Mouse (Mus musculus) forebrain, embryonic 10.5 days (tissue): ENCODE data around the gene Tigd3. TPM values are rescaled to one million over a fixed set of nuclear protein-coding genes. Genes with fewer than 3 reads are reported as not detected.

Experiments
- DNase-seq: peaks from one replicate; pipeline ENCODE4 v3.0.0-alpha.2; 2017; ENCODE audit warnings: low spot score; ENCODE audit errors: extremely low spot score
- H3K27ac ChIP-seq: fragments of 300-500 bp; sonication (generic); 2 replicates; pipeline ENCODE4 v1.5.1; 2016; ENCODE audit warnings: mild to moderate bottlenecking
- H3K27me3 ChIP-seq: fragments of 300-500 bp; sonication (generic); 2 replicates; pipeline ENCODE4 v1.6.1; 2016; ENCODE audit warnings: mild to moderate bottlenecking; ENCODE audit not compliant: poor library complexity, severe bottlenecking
- H3K36me3 ChIP-seq: fragments of 300-500 bp; sonication (generic); replicated peaks from 2 replicates; pipeline ENCODE4 v1.6.1; 2016; ENCODE audit warnings: mild to moderate bottlenecking, moderate library complexity
- H3K4me1 ChIP-seq: fragments of 300-500 bp; sonication (generic); 2 replicates; pipeline ENCODE4 v1.6.1; 2016
- H3K4me3 ChIP-seq: fragments of 300-500 bp; sonication (generic); 2 replicates; pipeline ENCODE4 v1.5.1; 2016; ENCODE audit warnings: mild to moderate bottlenecking, moderate library complexity
- H3K9me3 ChIP-seq: fragments of 300-500 bp; sonication (generic); 2 replicates; pipeline ENCODE4 v1.6.1; 2016; ENCODE audit warnings: mild to moderate bottlenecking, moderate library complexity
- WGBS: fragments of 180-500 bp; shearing (Covaris S2); methylation state at CpG from one replicate; pipeline ENCODE4 v1.1.7; 2016; 5-methylcytosine and 5-hydroxymethylcytosine counted together
- polyA plus RNA-seq: library from polyadenylated mRNA; unstranded; fragments of >200 nt; fragmentation: Nextera tagmentation; extraction: Ambion mirVana; gene quantifications from 2 replicates; pipeline ENCODE4 v1.2.1, GENCODE M21; 2016

Gene Tigd3
- polyA plus RNA-seq, 1 experiment from 2014 or later, result 9.0 TPM

- Histone ChIP-seq H3K4me1 (peaks cover 40% of the 10 kb centered on the region), H3K9me3 (no peaks in the 10 kb centered on the region), H3K27me3 (peaks cover 18% of the 10 kb centered on the region), H3K27ac (no peak overlapping the region), H3K36me3 (no peaks in the 10 kb centered on the region), H3K4me3 (no peak overlapping the region)
- no peak for DNase-seq
- WGBS, result 74% methylated on average over 3 of the region's 3 CpGs
Observed at GRCm38 (mm10) chr19:5928546-5928945, 34.6 kb upstream of the Tigd3 start.

- 82% methylated on average over 6 of the region's 6 CpGs for WGBS
- DNase-seq, result no peak
- H3K9me3 ChIP-seq, result no peaks in the 10 kb centered on the region
- H3K4me3 ChIP-seq, result no peak overlapping the region
- peaks cover 19% of the 10 kb centered on the region for H3K27me3 ChIP-seq
- H3K27ac ChIP-seq, result no peak overlapping the region
- no peaks in the 10 kb centered on the region for H3K36me3 ChIP-seq
- peaks cover 41% of the 10 kb centered on the region for H3K4me1 ChIP-seq
Observed at GRCm38 (mm10) chr19:5928104-5928503, 34.2 kb upstream of the Tigd3 start.

- DNase-seq, result no peak
- no peaks in the 10 kb centered on the region for H3K36me3 ChIP-seq
- H3K9me3 ChIP-seq, result no peaks in the 10 kb centered on the region
- no peak overlapping the region for H3K27ac ChIP-seq
- WGBS, result 79% methylated on average over 8 of the region's 8 CpGs
- no peak overlapping the region for H3K4me3 ChIP-seq
- H3K27me3 ChIP-seq, result peaks cover 24% of the 10 kb centered on the region
- peaks cover 41% of the 10 kb centered on the region for H3K4me1 ChIP-seq
Observed at GRCm38 (mm10) chr19:5927532-5927931, 33.6 kb upstream of the Tigd3 start.

GRCm38 (mm10) chr19:5927026-5927425 is 33.1 kb upstream of the Tigd3 start:
- no peak for DNase-seq
- H3K4me3 ChIP-seq, result no peak overlapping the region
- H3K27ac ChIP-seq, result no peak overlapping the region
- no peaks in the 10 kb centered on the region for H3K36me3 ChIP-seq
- H3K27me3 ChIP-seq, result peaks cover 26% of the 10 kb centered on the region
- H3K4me1 ChIP-seq, result peaks cover 46% of the 10 kb centered on the region
- WGBS, result 78% methylated on average over 11 of the region's 11 CpGs
- no peaks in the 10 kb centered on the region for H3K9me3 ChIP-seq

- peak overlapping the region; percentile 62 for H3K4me3 ChIP-seq
- peaks cover 56% of the 10 kb centered on the region for H3K4me1 ChIP-seq
- peaks cover 26% of the 10 kb centered on the region for H3K27me3 ChIP-seq
- H3K27ac ChIP-seq, result no peak overlapping the region
- H3K9me3 ChIP-seq, result no peaks in the 10 kb centered on the region
- no peaks in the 10 kb centered on the region for H3K36me3 ChIP-seq
- DNase-seq, result no peak
- WGBS, result 41% methylated on average over 11 of the region's 11 CpGs
Observed at GRCm38 (mm10) chr19:5925311-5925855, 31.4 kb upstream of the Tigd3 start.

GRCm38 (mm10) chr19:5924713-5925093 is 30.8 kb upstream of the Tigd3 start, which contains the start of gene Cdc42ep2:
Gene Cdc42ep2 (minus strand): TSS chr19:5924816.
- Histone ChIP-seq H3K36me3 (no peaks in the 10 kb centered on the region), H3K27ac (peak within 1 kb of the TSS; percentile 63), H3K9me3 (no peaks in the 10 kb centered on the region), H3K4me1 (peaks cover 52% of the 10 kb centered on the region), H3K4me3 (peak within 1 kb of the TSS; percentile 62), H3K27me3 (peaks cover 26% of the 10 kb centered on the region)
- peak; percentile 92 for DNase-seq
- WGBS, result 1% methylated on average over 18 of the region's 18 CpGs

- WGBS, result under 1% methylated on average over 38 of the region's 38 CpGs
- H3K4me1 ChIP-seq, result peaks cover 49% of the 10 kb centered on the region
- DNase-seq, result peak; percentile 88
- no peaks in the 10 kb centered on the region for H3K9me3 ChIP-seq
- peaks cover 26% of the 10 kb centered on the region for H3K27me3 ChIP-seq
- H3K36me3 ChIP-seq, result no peaks in the 10 kb centered on the region
- H3K27ac ChIP-seq, result peak overlapping the region; percentile 63
- peak overlapping the region; percentile 62 for H3K4me3 ChIP-seq
Observed at GRCm38 (mm10) chr19:5923990-5924712, 30.2 kb upstream of the Tigd3 start.

GRCm38 (mm10) chr19:5922963-5923362 is 29.0 kb upstream of the Tigd3 start:
- WGBS, result 98% methylated on average over 3 of the region's 3 CpGs
- Histone ChIP-seq H3K4me3 (no peak overlapping the region), H3K27ac (no peak overlapping the region), H3K27me3 (peaks cover 26% of the 10 kb centered on the region), H3K36me3 (peaks cover 2% of the 10 kb centered on the region; the same call in 1 of the 2 replicates), H3K4me1 (peaks cover 41% of the 10 kb centered on the region), H3K9me3 (no peaks in the 10 kb centered on the region)
- DNase-seq, result no peak

- Histone ChIP-seq H3K4me3 (peak overlapping the region; percentile 23), H3K4me1 (peaks cover 41% of the 10 kb centered on the region), H3K36me3 (peaks cover 9% of the 10 kb centered on the region), H3K9me3 (no peaks in the 10 kb centered on the region), H3K27me3 (peaks cover 26% of the 10 kb centered on the region), H3K27ac (0 out of 2 replicates have a peak overlapping the region, but pooled peaks have one; percentile 8)
- no peak for DNase-seq
- WGBS, result 82% methylated on average over 15 of the region's 15 CpGs
Observed at GRCm38 (mm10) chr19:5922119-5922942, 28.4 kb upstream of the Tigd3 start.

- Histone ChIP-seq H3K9me3 (no peaks in the 10 kb centered on the region), H3K27me3 (peaks cover 26% of the 10 kb centered on the region), H3K36me3 (peaks cover 12% of the 10 kb centered on the region), H3K4me1 (peaks cover 37% of the 10 kb centered on the region), H3K27ac (0 out of 2 replicates have a peak overlapping the region, but pooled peaks have one; percentile 8), H3K4me3 (peak overlapping the region; percentile 23)
- WGBS, result 20% methylated on average over 9 of the region's 9 CpGs
- DNase-seq, result peak; percentile 36
Observed at GRCm38 (mm10) chr19:5921715-5922114, 27.8 kb upstream of the Tigd3 start.

- peak within 1 kb of the TSS; percentile 97 for H3K27ac ChIP-seq
- 21% methylated on average over 13 of the region's 13 CpGs for WGBS
- H3K27me3 ChIP-seq, result no peaks in the 10 kb centered on the region
- peak within 1 kb of the TSS; percentile 88 for H3K4me3 ChIP-seq
- no peak for DNase-seq
- no peaks in the 10 kb centered on the region for H3K9me3 ChIP-seq
- H3K36me3 ChIP-seq, result peaks cover 38% of the 10 kb centered on the region
- peaks cover 40% of the 10 kb centered on the region for H3K4me1 ChIP-seq
Observed at GRCm38 (mm10) chr19:5913007-5913719, 19.2 kb upstream of the Tigd3 start, which contains the start of gene Dpf2. Gene Dpf2 (minus strand): TSS chr19:5913010.
